Mouse (Mus musculus): Measurements from ENCODE around the gene Mast4. TPM values are rescaled to one million over a fixed set of nuclear protein-coding genes. Genes with fewer than 3 reads are reported as not detected.

The Mast4 gene
- polyA plus RNA-seq, 1 experiment from 2014 or later, result 32.2 TPM

DNA sequence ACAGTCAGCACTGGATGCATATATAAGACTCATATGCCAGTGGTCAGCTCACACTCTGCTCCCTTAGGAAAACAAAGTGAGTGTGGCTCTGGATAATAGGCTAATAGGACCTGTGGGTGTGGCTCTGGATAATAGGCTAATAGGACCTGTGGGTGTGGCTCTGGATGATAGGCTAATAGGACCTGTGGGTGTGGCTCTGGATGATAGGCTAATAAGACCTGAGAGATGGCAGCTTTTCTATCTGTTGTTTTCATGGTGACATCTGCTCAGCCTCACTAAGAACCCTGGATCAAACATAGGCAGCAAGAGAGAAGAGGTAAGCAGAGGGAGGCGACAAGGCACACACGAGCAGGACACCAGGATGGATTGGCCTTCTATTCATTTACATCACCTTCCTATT lies 483.7 kb downstream of the Mast4 start:
- no peak overlapping the region for H3K4me2 ChIP-seq (replicated peaks)
- H3K36me3 ChIP-seq (replicated peaks; ENCODE audit: control insufficient read depth, insufficient read depth), result no peaks in the 10 kb centered on the region
- DNase-seq (ENCODE audit: low spot score), result no peak
- no peaks in the 10 kb centered on the region for H3K9me3 ChIP-seq (ENCODE audit: control insufficient read depth, low read length)
- ATAC-seq (ENCODE audit: low FRiP score), result no peak
- no peak overlapping the region for H3K9ac ChIP-seq
- WGBS, result 82% methylated on average over 2 of the region's 2 CpGs
- H3K4me1 ChIP-seq (replicated peaks; ENCODE audit: control insufficient read depth, insufficient read depth, low read length), result no peaks in the 10 kb centered on the region
- H3K4me3 ChIP-seq (replicated peaks; ENCODE audit: low read length), result no peak overlapping the region
- H3K27ac ChIP-seq, result no peak overlapping the region
- H3K27me3 ChIP-seq (ENCODE audit: control insufficient read depth, insufficient read depth, low read length), result no peaks in the 10 kb centered on the region

DNA sequence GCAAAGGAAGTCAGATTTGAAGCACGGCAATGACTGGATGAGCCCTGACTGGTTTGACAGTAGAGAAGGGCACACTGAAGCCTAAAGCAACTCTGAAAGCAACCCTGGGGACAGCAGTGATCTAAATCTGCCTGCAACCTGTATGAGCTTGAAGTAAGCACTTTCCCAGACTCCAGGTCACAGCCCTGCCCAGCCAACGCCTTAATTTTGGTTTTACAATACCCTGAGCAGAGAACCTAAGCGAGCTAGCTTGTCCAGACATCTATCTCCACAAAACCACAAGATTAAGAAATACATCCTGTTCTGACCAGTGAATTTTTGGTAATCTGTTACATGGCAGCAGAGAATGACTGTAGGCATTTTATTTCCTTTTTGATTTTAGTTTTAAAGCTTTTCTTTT lies 485.2 kb downstream of the Mast4 start:
- Histone ChIP-seq H3K9me3 (ENCODE audit: control insufficient read depth, low read length) (no peaks in the 10 kb centered on the region), H3K27me3 (ENCODE audit: control insufficient read depth, insufficient read depth, low read length) (no peaks in the 10 kb centered on the region), H3K36me3 (replicated peaks; ENCODE audit: control insufficient read depth, insufficient read depth) (no peaks in the 10 kb centered on the region), H3K9ac (no peak overlapping the region), H3K27ac (no peak overlapping the region), H3K4me3 (replicated peaks; ENCODE audit: low read length) (no peak overlapping the region), H3K4me1 (replicated peaks; ENCODE audit: control insufficient read depth, insufficient read depth, low read length) (no peaks in the 10 kb centered on the region), H3K4me2 (replicated peaks) (no peak overlapping the region)
- WGBS, result 67% methylated on average over 3 of the region's 3 CpGs
- ATAC-seq (ENCODE audit: low FRiP score) (no peak), DNase-seq (ENCODE audit: low spot score) (no peak)

DNA sequence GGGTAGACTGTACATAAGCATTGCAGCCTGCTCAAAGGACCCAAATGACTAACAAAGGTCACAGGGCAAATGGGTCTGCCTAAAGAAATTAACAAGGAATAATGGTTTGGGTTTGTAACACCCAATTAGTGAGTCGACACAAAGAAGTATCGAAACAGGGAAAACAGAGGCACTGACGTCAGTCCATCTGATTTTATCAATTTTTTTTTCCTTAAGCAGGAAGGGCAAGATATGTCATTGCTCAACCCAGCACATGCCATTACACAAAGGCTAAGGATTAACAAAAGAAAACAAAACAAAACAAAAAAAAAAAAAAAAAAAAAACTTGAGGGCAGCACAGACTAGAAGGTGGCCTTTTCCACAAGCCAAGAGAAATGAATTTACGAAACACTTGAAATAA lies 487.8 kb downstream of the Mast4 start:
- no peak overlapping the region for H3K27ac ChIP-seq
- no peaks in the 10 kb centered on the region for H3K4me1 ChIP-seq (replicated peaks; ENCODE audit: control insufficient read depth, insufficient read depth, low read length)
- ATAC-seq (ENCODE audit: low FRiP score) (no peak), DNase-seq (ENCODE audit: low spot score) (no peak)
- H3K27me3 ChIP-seq (ENCODE audit: control insufficient read depth, insufficient read depth, low read length), result no peaks in the 10 kb centered on the region
- H3K36me3 ChIP-seq (replicated peaks; ENCODE audit: control insufficient read depth, insufficient read depth), result no peaks in the 10 kb centered on the region
- H3K9me3 ChIP-seq (ENCODE audit: control insufficient read depth, low read length), result no peaks in the 10 kb centered on the region
- no peak overlapping the region for H3K9ac ChIP-seq
- no peak overlapping the region for H3K4me2 ChIP-seq (replicated peaks)
- no peak overlapping the region for H3K4me3 ChIP-seq (replicated peaks; ENCODE audit: low read length)
- WGBS, result 80% methylated on average over 4 of the region's 4 CpGs

DNA sequence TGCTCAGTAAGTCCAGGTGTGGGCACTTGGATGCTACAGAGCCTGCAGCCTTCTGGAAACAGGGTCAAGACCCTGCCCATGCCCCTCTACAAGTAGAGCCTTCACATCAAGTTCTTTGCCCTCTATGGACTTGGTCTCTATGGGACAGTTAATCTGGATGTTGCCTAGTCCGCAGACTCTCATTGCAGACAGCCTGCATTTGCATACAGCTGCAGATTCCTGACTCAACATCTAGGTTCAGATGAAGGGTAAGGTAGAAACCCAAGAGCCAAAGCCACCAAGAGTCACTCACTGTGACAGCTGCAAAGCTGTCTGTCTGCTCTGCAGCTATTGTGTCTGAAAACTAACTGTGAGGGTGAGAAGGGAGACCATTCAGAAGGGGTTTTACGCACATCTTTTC lies 491.6 kb downstream of the Mast4 start:
- Histone ChIP-seq H3K4me1 (replicated peaks; ENCODE audit: control insufficient read depth, insufficient read depth, low read length) (no peaks in the 10 kb centered on the region), H3K4me2 (replicated peaks) (no peak overlapping the region), H3K9me3 (ENCODE audit: control insufficient read depth, low read length) (no peaks in the 10 kb centered on the region), H3K36me3 (replicated peaks; ENCODE audit: control insufficient read depth, insufficient read depth) (no peaks in the 10 kb centered on the region), H3K9ac (no peak overlapping the region), H3K27ac (no peak overlapping the region), H3K27me3 (ENCODE audit: control insufficient read depth, insufficient read depth, low read length) (no peaks in the 10 kb centered on the region), H3K4me3 (replicated peaks; ENCODE audit: low read length) (no peak overlapping the region)
- DNase-seq (ENCODE audit: low spot score) (no peak), ATAC-seq (ENCODE audit: low FRiP score) (no peak)
- 45% methylated on average over 2 of the region's 2 CpGs for WGBS

DNA sequence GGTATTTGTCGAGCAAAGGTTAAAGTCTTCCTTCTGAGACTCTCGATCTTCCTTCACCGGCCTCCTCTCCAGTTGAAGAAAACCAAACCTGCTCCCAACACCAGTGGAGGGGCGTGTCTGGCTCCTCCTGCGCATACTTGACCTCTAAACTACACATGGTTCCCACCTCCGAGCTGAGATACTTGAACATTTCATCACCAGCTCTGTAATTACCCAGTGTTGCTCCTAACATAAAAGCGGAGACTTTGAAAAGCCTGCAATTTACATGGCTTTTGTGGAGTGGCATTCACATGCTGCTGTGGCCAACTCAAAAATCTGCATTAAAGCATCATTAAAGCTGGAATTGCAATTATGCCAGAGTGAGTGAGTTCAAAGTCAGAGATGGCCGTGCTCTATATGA lies 492.1 kb downstream of the Mast4 start:
- no peak for DNase-seq (ENCODE audit: low spot score)
- ATAC-seq (ENCODE audit: low FRiP score), result no peak
- no peaks in the 10 kb centered on the region for H3K4me1 ChIP-seq (replicated peaks; ENCODE audit: control insufficient read depth, insufficient read depth, low read length)
- no peak overlapping the region for H3K27ac ChIP-seq
- no peak overlapping the region for H3K4me2 ChIP-seq (replicated peaks)
- no peaks in the 10 kb centered on the region for H3K9me3 ChIP-seq (ENCODE audit: control insufficient read depth, low read length)
- H3K4me3 ChIP-seq (replicated peaks; ENCODE audit: low read length), result no peak overlapping the region
- no peaks in the 10 kb centered on the region for H3K36me3 ChIP-seq (replicated peaks; ENCODE audit: control insufficient read depth, insufficient read depth)
- WGBS, result 61% methylated on average over 8 of the region's 8 CpGs
- H3K27me3 ChIP-seq (ENCODE audit: control insufficient read depth, insufficient read depth, low read length), result no peaks in the 10 kb centered on the region
- no peak overlapping the region for H3K9ac ChIP-seq

DNA sequence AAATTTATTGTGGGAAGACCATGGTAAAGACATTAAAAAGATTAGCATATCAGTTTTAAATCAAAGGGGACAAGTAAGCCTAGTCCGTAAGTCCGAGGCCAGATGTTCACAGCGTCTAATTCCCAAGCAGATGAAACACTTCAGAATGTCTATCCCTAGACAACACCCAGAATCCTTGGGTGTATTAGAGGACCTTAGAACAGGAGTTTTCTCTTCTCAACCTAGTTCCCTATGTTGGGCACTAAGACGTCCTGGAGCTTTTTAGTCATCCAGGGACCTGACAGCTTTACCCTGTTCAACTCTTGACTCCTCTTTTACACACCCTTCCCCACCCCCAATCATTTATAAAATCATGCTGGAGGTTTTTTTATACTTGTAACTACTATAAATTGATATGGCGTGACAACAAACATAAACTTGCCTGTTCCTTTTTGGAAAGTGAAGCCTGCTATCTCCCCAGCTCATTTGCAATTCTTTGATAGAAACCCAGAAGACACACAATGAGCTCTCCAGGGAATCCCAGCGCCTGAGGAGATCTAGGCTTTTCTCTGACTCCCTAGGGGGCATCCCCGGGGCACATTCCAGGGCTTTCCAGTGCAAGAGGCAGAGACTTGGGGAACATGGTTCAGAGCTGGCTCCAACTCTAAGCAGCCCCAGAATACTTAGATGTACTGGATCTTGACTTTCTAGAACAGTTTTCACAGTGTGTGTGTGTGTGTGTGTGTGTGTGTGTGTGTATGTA lies 494.4 kb downstream of the Mast4 start:
- no peak overlapping the region for H3K4me3 ChIP-seq (replicated peaks; ENCODE audit: low read length)
- H3K4me1 ChIP-seq (replicated peaks; ENCODE audit: control insufficient read depth, insufficient read depth, low read length), result no peaks in the 10 kb centered on the region
- no peaks in the 10 kb centered on the region for H3K36me3 ChIP-seq (replicated peaks; ENCODE audit: control insufficient read depth, insufficient read depth)
- WGBS, result 33% methylated on average over 7 of the region's 7 CpGs
- no peak overlapping the region for H3K4me2 ChIP-seq (replicated peaks)
- H3K9ac ChIP-seq, result no peak overlapping the region
- no peaks in the 10 kb centered on the region for H3K27me3 ChIP-seq (ENCODE audit: control insufficient read depth, insufficient read depth, low read length)
- ATAC-seq (ENCODE audit: low FRiP score) (no peak), DNase-seq (ENCODE audit: low spot score) (no peak)
- H3K27ac ChIP-seq, result no peak overlapping the region
- H3K9me3 ChIP-seq (ENCODE audit: control insufficient read depth, low read length), result no peaks in the 10 kb centered on the region

DNA sequence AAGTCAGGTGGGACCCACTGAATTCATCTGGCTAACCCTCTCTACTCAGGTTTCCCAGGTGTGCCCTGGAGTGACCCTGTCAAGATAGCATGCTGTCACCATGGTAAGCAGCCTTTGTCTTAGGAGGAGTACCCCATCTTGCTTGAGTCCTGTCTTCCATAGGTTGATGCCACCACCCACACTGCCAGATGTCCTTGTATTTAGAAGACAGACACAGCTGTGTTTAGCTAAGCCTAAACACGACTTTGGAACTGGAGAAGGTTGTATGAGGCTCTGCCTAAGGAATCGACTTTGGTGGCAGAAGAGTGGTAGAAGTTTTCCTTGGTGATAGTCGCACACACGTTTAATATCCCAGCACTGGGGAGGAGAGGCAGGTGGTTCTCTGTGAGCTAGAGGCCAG lies 496.9 kb downstream of the Mast4 start:
- no peak overlapping the region for H3K4me2 ChIP-seq (replicated peaks)
- no peaks in the 10 kb centered on the region for H3K4me1 ChIP-seq (replicated peaks; ENCODE audit: control insufficient read depth, insufficient read depth, low read length)
- no peak overlapping the region for H3K9ac ChIP-seq
- H3K9me3 ChIP-seq (ENCODE audit: control insufficient read depth, low read length), result no peaks in the 10 kb centered on the region
- no peaks in the 10 kb centered on the region for H3K27me3 ChIP-seq (ENCODE audit: control insufficient read depth, insufficient read depth, low read length)
- 80% methylated on average over 4 of the region's 4 CpGs for WGBS
- no peaks in the 10 kb centered on the region for H3K36me3 ChIP-seq (replicated peaks; ENCODE audit: control insufficient read depth, insufficient read depth)
- DNase-seq (ENCODE audit: low spot score) (no peak), ATAC-seq (ENCODE audit: low FRiP score) (no peak)
- H3K4me3 ChIP-seq (replicated peaks; ENCODE audit: low read length), result no peak overlapping the region
- H3K27ac ChIP-seq, result no peak overlapping the region

DNA sequence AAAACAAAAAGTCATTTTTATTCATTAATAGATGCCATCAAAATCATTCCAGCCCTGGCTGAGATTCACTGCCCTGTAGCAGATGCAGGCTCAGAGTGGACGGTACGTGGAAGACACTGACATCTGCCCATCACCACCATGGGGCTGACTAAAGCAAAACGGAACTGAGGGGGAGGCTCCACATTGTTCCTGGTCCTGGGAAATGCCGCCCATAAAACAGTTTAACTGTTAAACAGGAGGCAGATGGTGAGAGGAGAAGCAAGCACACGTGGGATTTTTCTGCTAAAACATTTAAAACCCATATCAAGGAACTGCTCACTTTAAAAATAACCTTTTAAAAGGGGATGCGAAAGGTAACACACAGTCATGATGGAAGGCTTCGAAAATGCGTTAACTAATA lies 499.0 kb downstream of the Mast4 start:
- ATAC-seq (ENCODE audit: low FRiP score), result no peak

DNA sequence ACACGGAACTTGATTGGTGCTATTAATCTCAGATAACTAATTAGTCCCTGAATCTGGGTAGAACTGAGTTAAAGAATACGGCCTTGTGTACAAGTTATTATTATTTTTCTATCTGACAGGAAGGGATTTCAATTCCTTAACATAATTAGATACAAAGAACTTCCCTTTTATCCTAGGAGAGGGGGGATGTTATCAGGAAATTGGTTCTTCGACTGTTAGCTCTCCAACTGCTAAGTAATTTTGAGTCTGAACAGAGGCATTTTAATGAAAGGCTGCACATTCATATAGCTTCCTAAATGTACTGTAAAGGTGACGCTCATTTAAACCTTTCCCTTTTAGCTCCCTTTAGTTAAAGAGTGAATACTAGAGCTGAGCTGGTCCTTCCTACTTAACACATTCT lies 516.0 kb downstream of the Mast4 start:
- no peak for DNase-seq (ENCODE audit: low spot score)
- WGBS, result 76% methylated on average over 4 of the region's 4 CpGs
- H3K9ac ChIP-seq, result no peak overlapping the region
- no peak for ATAC-seq (ENCODE audit: low FRiP score)
- H3K9me3 ChIP-seq (ENCODE audit: control insufficient read depth, low read length), result no peaks in the 10 kb centered on the region
- no peaks in the 10 kb centered on the region for H3K27me3 ChIP-seq (ENCODE audit: control insufficient read depth, insufficient read depth, low read length)
- no peak overlapping the region for H3K27ac ChIP-seq
- peaks cover 5% of the 10 kb centered on the region; the same call in 1 of the 2 replicates for H3K4me1 ChIP-seq (replicated peaks; ENCODE audit: control insufficient read depth, insufficient read depth, low read length)
- H3K36me3 ChIP-seq (replicated peaks; ENCODE audit: control insufficient read depth, insufficient read depth), result no peaks in the 10 kb centered on the region
- H3K4me2 ChIP-seq (replicated peaks), result no peak overlapping the region
- no peak overlapping the region for H3K4me3 ChIP-seq (replicated peaks; ENCODE audit: low read length)

More for the DNA sequence above, 499.0 kb downstream of the Mast4 start:
- H3K4me2 ChIP-seq (replicated peaks), result no peak overlapping the region
- no peaks in the 10 kb centered on the region for H3K9me3 ChIP-seq (ENCODE audit: control insufficient read depth, low read length)
- H3K4me3 ChIP-seq (replicated peaks; ENCODE audit: low read length), result no peak overlapping the region
- no peak for DNase-seq (ENCODE audit: low spot score)
- no peaks in the 10 kb centered on the region for H3K4me1 ChIP-seq (replicated peaks; ENCODE audit: control insufficient read depth, insufficient read depth, low read length)
- H3K27ac ChIP-seq, result no peak overlapping the region
- 59% methylated on average over 8 of the region's 8 CpGs for WGBS
- H3K36me3 ChIP-seq (replicated peaks; ENCODE audit: control insufficient read depth, insufficient read depth), result no peaks in the 10 kb centered on the region
- no peak overlapping the region for H3K9ac ChIP-seq
- no peaks in the 10 kb centered on the region for H3K27me3 ChIP-seq (ENCODE audit: control insufficient read depth, insufficient read depth, low read length)

DNA sequence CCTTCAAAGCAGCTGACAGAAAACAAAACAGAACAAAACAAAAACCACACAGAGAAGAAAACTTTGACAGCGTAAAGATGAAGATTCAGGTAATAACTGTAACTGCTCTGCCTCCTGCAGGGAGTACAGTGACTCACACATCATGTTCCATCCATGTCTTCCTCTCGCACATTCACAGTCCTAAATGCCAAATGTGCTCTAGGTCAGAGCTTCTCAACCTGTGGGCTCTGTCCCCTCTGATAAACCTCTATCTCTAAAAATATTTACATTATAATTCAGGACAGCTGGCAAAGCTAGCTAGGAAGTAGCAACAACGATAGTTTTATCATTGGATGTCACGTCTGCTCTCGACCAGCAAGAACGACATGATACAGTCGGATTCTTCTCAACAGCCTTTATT lies 517.6 kb downstream of the Mast4 start:
- H3K27me3 ChIP-seq (ENCODE audit: control insufficient read depth, insufficient read depth, low read length), result no peaks in the 10 kb centered on the region
- no peak overlapping the region for H3K27ac ChIP-seq
- ATAC-seq (ENCODE audit: low FRiP score), result no peak
- H3K4me1 ChIP-seq (replicated peaks; ENCODE audit: control insufficient read depth, insufficient read depth, low read length), result peaks cover 8% of the 10 kb centered on the region
- no peaks in the 10 kb centered on the region for H3K9me3 ChIP-seq (ENCODE audit: control insufficient read depth, low read length)
- WGBS, result 92% methylated on average over 7 of the region's 7 CpGs
- no peak overlapping the region for H3K9ac ChIP-seq
- no peak overlapping the region for H3K4me3 ChIP-seq (replicated peaks; ENCODE audit: low read length)
- no peaks in the 10 kb centered on the region for H3K36me3 ChIP-seq (replicated peaks; ENCODE audit: control insufficient read depth, insufficient read depth)
- DNase-seq (ENCODE audit: low spot score), result no peak
- H3K4me2 ChIP-seq (replicated peaks), result no peak overlapping the region

Measured in hindbrain, embryonic 14.5 days (tissue).